Mouse (Mus musculus): ENCODE data around the gene Gm281. TPM values are rescaled to one million over a fixed set of nuclear protein-coding genes. Genes with fewer than 3 reads are reported as not detected.

The Gm281 gene
- polyA plus RNA-seq, 1 experiment from 2014 or later, result not detected

DNA sequence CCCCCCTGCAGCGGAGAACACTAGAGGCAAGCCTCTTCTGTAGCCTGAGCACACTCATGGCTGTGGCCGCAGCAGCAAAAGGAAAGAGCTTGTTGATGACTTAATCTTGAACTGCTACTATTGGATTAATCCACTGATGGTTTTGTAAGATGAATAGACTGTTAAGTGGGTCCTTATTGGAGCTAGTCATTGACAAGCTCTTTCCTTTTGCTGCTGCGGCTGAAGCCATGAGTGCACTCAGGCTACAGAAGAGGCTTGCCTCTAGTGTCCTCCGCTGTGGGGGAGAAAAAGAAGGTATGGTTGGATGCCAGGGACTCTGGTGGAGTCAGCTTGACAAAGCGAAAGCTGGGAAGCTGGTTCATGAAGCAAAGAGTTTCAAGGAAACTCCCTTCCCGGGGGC, 135.9 kb downstream of the Gm281 start:
- WGBS, result 60% methylated on average over 5 of the region's 6 CpGs
- Histone ChIP-seq H3K36me3 (no peaks in the 10 kb centered on the region), H3K9me3 (replicated peaks) (0 out of 2 replicates have a peak, but pooled peaks cover 3% of the 10 kb centered on the region), H3K27ac (replicated peaks) (no peak overlapping the region), H3K4me1 (peaks cover 4% of the 10 kb centered on the region; the same call in 1 of the 2 replicates), H3K4me3 (no peak overlapping the region), H3K27me3 (ENCODE audit: low read depth, poor library complexity, severe bottlenecking) (no peaks in the 10 kb centered on the region)
- no peak for DNase-seq (ENCODE audit: low spot score)

GRCm38 (mm10) chr14:13771163-13771562, 143.1 kb downstream of the Gm281 start:
- Histone ChIP-seq H3K36me3 (no peaks in the 10 kb centered on the region), H3K27me3 (ENCODE audit: low read depth, poor library complexity, severe bottlenecking) (no peaks in the 10 kb centered on the region), H3K9me3 (replicated peaks) (no peaks in the 10 kb centered on the region), H3K4me3 (no peak overlapping the region), H3K4me1 (peaks cover 26% of the 10 kb centered on the region), H3K27ac (replicated peaks) (peak overlapping the region; percentile 83)
- 70% methylated on average over 2 of the region's 2 CpGs for WGBS
- DNase-seq (ENCODE audit: low spot score), result no peak

DNA sequence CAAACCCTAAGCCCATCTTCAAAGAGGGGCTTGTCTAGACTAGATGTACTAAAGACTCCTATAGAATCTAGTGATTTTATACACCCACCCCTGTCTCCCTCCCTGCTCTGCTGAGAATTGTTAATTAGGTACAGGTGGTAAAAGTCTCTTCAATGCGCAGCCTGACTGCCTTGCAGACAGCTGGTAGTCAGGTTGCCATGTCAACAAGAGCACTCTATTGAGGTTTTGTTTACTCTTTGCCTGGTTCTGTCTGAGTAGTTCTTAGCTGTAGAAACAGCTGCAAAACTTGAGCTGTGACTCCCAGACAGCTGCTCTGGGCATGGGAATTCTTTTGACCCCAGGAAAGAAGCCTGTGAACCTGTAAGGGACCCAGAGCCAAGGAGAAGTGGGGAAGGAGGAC, 143.6 kb downstream of the Gm281 start:
- Histone ChIP-seq H3K36me3 (no peaks in the 10 kb centered on the region), H3K4me1 (peaks cover 26% of the 10 kb centered on the region), H3K4me3 (no peak overlapping the region), H3K9me3 (replicated peaks) (no peaks in the 10 kb centered on the region), H3K27me3 (ENCODE audit: low read depth, poor library complexity, severe bottlenecking) (no peaks in the 10 kb centered on the region), H3K27ac (replicated peaks) (peak overlapping the region; percentile 83)
- DNase-seq (ENCODE audit: low spot score), result peak; percentile 54
- WGBS, result 0% methylated on average over 1 of the region's 1 CpGs

Small RNA genes within 50 kb of the gene (microRNA-seq; reads per million reads assigned to microRNA genes)
- not detected for gene Gm27506

Other genes with a start within 250 kb of the Gm281 start
- not detected in 2 replicates for gene Sntn, start 243.6 kb downstream of the Gm281 start, polyA plus RNA-seq (2016; fragmentation: Nextera tagmentation; extraction: Ambion mirVana)
- gene Atxn7, start 47.0 kb upstream of the Gm281 start, polyA plus RNA-seq (2016; fragmentation: Nextera tagmentation; extraction: Ambion mirVana), result 3.5 and 3.6 TPM in 2 replicates
- gene Thoc7, start 47.4 kb upstream of the Gm281 start, polyA plus RNA-seq (2016; fragmentation: Nextera tagmentation; extraction: Ambion mirVana), result 231 and 235 TPM in 2 replicates
- 301 and 307 TPM in 2 replicates for gene Psmd6, start 206.5 kb upstream of the Gm281 start, polyA plus RNA-seq (2016; fragmentation: Nextera tagmentation; extraction: Ambion mirVana)

Measured in midbrain, embryonic 10.5 days (tissue).